Mouse (Mus musculus) liver, embryonic 11.5 days (tissue): ENCODE results near the gene Foxl1. TPM values are rescaled to one million over a fixed set of nuclear protein-coding genes. Genes with fewer than 3 reads are reported as not detected.

Source experiments
- ATAC-seq: fragments of 200-750 bp; cut with Nextera tagmentation; replicated peaks from 2 replicates; pipeline ENCODE4 v1.8.0; 2017; ENCODE audit warnings: moderate number of reproducible peaks, mild to moderate bottlenecking, moderate TSS enrichment, moderate library complexity; ENCODE audit not compliant: low FRiP score
- DNase-seq: peaks from one replicate; pipeline ENCODE4 v3.0.0-alpha.2; 2017; ENCODE audit warnings: low spot score
- H3K27ac ChIP-seq: fragments of 300-500 bp; sonication (generic); 2 replicates; pipeline ENCODE4 v1.5.1; 2014; ENCODE audit warnings: mild to moderate bottlenecking, low read depth, low read length, control low read depth
- H3K27me3 ChIP-seq: fragments of 300-500 bp; sonication (generic); replicated peaks from 2 replicates; pipeline ENCODE4 v1.6.1; 2014; ENCODE audit warnings: low read length, mixed read lengths; ENCODE audit not compliant: control insufficient read depth, insufficient read depth
- H3K36me3 ChIP-seq: fragments of 300-500 bp; sonication (generic); 2 replicates; pipeline ENCODE4 v1.6.1; 2014; ENCODE audit warnings: mild to moderate bottlenecking, low read length, moderate library complexity, mixed read lengths; ENCODE audit not compliant: control insufficient read depth, insufficient read depth
- H3K4me1 ChIP-seq: fragments of 300-500 bp; sonication (generic); replicated peaks from 2 replicates; pipeline ENCODE4 v1.6.1; 2014; ENCODE audit warnings: low read length, mixed read lengths; ENCODE audit not compliant: control insufficient read depth, insufficient read depth
- H3K4me2 ChIP-seq: fragments of 300-500 bp; sonication (generic); 2 replicates; pipeline ENCODE4 v1.6.1; 2014; ENCODE audit warnings: mild to moderate bottlenecking, control low read depth, moderate library complexity
- H3K4me3 ChIP-seq: fragments of 300-500 bp; sonication (generic); 2 replicates; pipeline ENCODE4 v1.5.1; 2014; ENCODE audit warnings: low read depth, low read length, control low read depth
- H3K9ac ChIP-seq: fragments of 300-500 bp; sonication (generic); 2 replicates; pipeline ENCODE4 v1.6.1; 2014; ENCODE audit warnings: low read depth, low read length, control low read depth
- H3K9me3 ChIP-seq: fragments of 300-500 bp; sonication (generic); 2 replicates; pipeline ENCODE4 v1.6.1; 2016; ENCODE audit warnings: low read length, inconsistent platforms, mixed read lengths; ENCODE audit not compliant: control insufficient read depth
- WGBS: fragments of 180-500 bp; shearing (Covaris S2); extraction: QIAGEN DNeasy Blood & Tissue Kit; methylation state at CpG from one replicate; pipeline ENCODE4 v1.1.7; 2014; 5-methylcytosine and 5-hydroxymethylcytosine counted together
- polyA plus RNA-seq: library from polyadenylated mRNA; unstranded; fragments of >200 nt; fragmentation: Nextera tagmentation; extraction: Ambion mirVana; gene quantifications from 2 replicates; pipeline ENCODE4 v1.2.1, GENCODE M21; 2014

Gene Foxl1
- polyA plus RNA-seq, 1 experiment from 2014 or later, result 0.73 TPM

DNA sequence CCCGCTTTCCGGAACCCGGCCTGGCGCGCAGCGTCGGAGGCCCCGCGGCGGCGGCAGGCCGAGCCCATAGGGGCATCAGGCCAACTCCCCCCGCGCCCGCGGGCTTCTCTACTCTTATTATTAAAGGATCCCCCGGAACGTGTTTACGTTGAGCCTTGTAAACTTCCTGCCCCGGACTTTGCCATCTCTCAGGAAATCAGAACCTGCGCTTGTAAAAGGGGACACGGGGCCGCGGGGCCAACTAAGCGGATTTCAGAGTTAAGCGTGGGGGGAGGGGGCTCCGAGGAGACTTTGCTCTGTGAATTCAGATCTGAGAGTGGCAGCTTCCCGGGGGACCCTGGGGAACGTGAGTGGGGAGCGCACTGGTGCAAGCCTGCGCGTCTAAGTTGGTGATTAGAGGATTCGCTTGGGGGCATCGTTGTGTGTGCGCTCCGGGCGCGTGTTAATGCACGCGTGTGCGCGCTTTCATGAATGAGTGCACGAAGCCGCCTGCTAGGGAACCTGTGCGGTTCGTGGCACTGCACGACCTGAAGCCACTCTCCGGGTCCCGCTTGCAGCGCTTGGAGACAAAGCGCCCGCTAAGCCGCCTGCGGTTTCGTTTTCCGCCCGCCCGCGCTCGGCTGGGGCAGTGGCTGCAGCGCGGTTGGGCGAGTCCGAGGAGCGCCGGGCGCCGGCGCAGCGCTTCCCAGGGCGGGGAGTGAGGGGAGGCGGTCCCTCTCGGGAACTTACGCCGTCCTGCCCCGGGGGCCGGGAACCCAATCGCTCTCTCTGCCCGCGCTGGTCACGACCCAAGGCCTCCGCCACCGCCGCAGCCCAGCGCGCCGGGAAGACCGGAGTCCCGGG lies 44.4 kb upstream of the Foxl1 start:
- peak overlapping the region; percentile 49 for H3K9ac ChIP-seq
- peak overlapping the region; percentile 65 for H3K4me2 ChIP-seq
- no peaks in the 10 kb centered on the region for H3K9me3 ChIP-seq
- under 1% methylated on average over 89 of the region's 89 CpGs for WGBS
- DNase-seq, result no peak
- H3K36me3 ChIP-seq, result no peaks in the 10 kb centered on the region
- H3K27ac ChIP-seq, result peak overlapping the region; percentile 82
- H3K4me1 ChIP-seq, result peaks cover 2% of the 10 kb centered on the region; the same call in 1 of the 2 replicates
- H3K4me3 ChIP-seq, result peak overlapping the region; percentile 57
- ATAC-seq, result peak; percentile 48
- peaks cover 100% of the 10 kb centered on the region for H3K27me3 ChIP-seq

DNA sequence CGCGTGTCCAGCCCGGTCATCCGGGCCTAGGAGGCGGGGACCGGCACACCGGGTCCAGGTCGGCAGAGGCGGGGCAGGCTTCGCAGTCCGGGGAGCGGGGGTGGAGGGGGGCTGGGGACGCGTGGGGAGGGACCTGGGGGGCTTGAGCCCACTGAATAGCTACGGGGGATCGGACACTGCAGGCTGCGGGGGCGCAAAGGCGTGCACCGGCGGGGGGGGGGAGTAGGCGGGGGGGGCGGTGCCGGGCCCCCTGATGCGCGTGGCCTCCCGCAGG lies 43.9 kb upstream of the Foxl1 start:
- peak overlapping the region; percentile 82 for H3K27ac ChIP-seq
- ATAC-seq (peak; percentile 29; the same call in 1 of the 2 replicates), DNase-seq (no peak)
- peak overlapping the region; percentile 65 for H3K4me2 ChIP-seq
- no peaks in the 10 kb centered on the region for H3K9me3 ChIP-seq
- H3K9ac ChIP-seq, result peak overlapping the region; percentile 49
- peaks cover 100% of the 10 kb centered on the region for H3K27me3 ChIP-seq
- H3K36me3 ChIP-seq, result no peaks in the 10 kb centered on the region
- peak overlapping the region; percentile 57 for H3K4me3 ChIP-seq
- peaks cover 2% of the 10 kb centered on the region; the same call in 1 of the 2 replicates for H3K4me1 ChIP-seq
- 0% methylated on average over 14 of the region's 27 CpGs for WGBS

DNA sequence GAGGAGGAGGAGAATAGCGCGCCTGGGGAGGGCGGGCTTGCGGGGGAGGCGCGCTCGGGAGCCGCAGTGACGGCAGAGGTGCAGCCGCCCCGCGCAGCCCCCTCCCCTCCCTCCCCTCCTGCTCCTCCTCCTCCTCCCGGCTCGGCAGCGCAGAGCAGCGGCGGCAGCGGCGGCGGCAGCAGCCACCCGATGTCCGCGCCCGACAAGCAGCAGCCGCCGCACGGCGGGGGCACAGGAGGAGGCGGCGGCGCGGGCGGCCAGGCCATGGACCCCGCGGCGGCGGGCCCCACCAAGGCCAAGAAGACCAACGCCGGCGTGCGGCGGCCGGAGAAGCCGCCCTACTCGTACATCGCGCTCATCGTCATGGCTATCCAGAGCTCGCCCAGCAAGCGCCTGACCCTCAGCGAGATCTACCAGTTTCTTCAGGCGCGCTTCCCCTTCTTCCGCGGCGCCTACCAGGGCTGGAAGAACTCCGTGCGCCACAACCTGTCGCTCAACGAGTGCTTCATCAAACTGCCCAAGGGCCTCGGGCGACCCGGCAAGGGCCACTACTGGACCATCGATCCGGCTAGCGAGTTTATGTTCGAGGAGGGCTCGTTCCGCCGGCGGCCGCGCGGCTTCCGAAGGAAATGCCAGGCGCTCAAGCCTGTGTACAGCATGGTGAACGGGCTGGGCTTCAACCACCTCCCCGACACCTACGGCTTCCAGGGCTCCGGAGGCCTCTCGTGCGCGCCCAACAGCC lies 43.4 kb upstream of the Foxl1 start, which contains the start of gene Foxf1:
TSS of gene Foxf1 (plus strand) at position 177 of the 742 bp plus-strand sequence.
- Histone ChIP-seq H3K27ac (peak within 1 kb of the TSS; percentile 82), H3K4me2 (peak within 1 kb of the TSS; percentile 65), H3K4me3 (peak within 1 kb of the TSS; percentile 57), H3K9ac (peak within 1 kb of the TSS; percentile 69), H3K27me3 (peaks cover 100% of the 10 kb centered on the region), H3K36me3 (no peaks in the 10 kb centered on the region), H3K9me3 (no peaks in the 10 kb centered on the region), H3K4me1 (peaks cover 4% of the 10 kb centered on the region; the same call in 1 of the 2 replicates)
- peak; percentile 47; the same call in 1 of the 2 replicates for ATAC-seq
- WGBS, result under 1% methylated on average over 74 of the region's 83 CpGs
- no peak for DNase-seq

DNA sequence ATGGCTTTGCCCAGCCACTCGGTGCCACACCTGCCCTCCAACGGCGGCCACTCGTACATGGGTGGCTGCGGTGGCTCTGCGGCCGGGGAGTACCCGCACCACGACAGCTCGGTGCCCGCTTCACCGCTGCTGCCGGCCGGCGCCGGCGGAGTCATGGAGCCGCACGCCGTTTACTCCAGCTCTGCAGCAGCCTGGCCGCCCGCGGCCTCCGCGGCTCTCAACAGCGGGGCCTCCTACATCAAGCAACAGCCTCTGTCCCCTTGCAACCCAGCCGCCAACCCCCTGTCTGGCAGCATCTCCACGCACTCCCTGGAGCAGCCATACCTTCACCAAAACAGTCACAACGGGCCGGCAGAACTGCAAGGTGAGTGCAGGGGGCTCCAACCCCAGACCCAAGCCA lies 42.7 kb upstream of the Foxl1 start:
- peak overlapping the region; percentile 65 for H3K4me2 ChIP-seq
- H3K4me3 ChIP-seq, result peak overlapping the region; percentile 57
- H3K9me3 ChIP-seq, result no peaks in the 10 kb centered on the region
- WGBS, result 3% methylated on average over 30 of the region's 30 CpGs
- peaks cover 100% of the 10 kb centered on the region for H3K27me3 ChIP-seq
- no peak for DNase-seq
- H3K9ac ChIP-seq, result peak overlapping the region; percentile 69
- no peak for ATAC-seq
- H3K36me3 ChIP-seq, result no peaks in the 10 kb centered on the region
- H3K27ac ChIP-seq, result peak overlapping the region; percentile 75
- H3K4me1 ChIP-seq, result peaks cover 6% of the 10 kb centered on the region; the same call in 1 of the 2 replicates

DNA sequence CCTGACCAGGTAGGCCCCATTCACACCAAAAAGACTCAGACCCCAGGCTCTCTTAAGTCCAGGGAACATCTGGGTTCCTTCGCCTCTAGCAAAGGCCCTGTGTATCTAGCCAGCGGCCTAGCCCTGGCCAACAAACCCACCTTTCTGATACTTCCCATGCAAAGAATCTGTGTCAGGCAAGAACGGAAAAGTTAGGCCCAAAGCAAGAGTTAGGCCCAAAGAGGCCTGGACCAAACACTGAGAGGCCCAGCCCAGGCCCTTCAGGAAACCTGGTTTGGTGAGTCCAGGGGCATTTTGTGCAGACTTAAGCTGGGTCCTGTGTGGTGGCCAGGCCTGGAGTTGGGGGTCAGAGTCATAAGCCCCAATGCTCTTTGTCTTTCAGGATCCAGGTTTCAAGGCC lies 42.2 kb upstream of the Foxl1 start:
- DNase-seq (no peak), ATAC-seq (no peak)
- peak overlapping the region; percentile 65 for H3K4me2 ChIP-seq
- H3K4me3 ChIP-seq, result peak overlapping the region; percentile 57
- 42% methylated on average over 3 of the region's 3 CpGs for WGBS
- peak overlapping the region; percentile 69 for H3K9ac ChIP-seq
- H3K27ac ChIP-seq, result no peak overlapping the region
- no peaks in the 10 kb centered on the region for H3K9me3 ChIP-seq
- peaks cover 6% of the 10 kb centered on the region; the same call in 1 of the 2 replicates for H3K4me1 ChIP-seq
- H3K27me3 ChIP-seq, result peaks cover 100% of the 10 kb centered on the region
- H3K36me3 ChIP-seq, result no peaks in the 10 kb centered on the region

DNA sequence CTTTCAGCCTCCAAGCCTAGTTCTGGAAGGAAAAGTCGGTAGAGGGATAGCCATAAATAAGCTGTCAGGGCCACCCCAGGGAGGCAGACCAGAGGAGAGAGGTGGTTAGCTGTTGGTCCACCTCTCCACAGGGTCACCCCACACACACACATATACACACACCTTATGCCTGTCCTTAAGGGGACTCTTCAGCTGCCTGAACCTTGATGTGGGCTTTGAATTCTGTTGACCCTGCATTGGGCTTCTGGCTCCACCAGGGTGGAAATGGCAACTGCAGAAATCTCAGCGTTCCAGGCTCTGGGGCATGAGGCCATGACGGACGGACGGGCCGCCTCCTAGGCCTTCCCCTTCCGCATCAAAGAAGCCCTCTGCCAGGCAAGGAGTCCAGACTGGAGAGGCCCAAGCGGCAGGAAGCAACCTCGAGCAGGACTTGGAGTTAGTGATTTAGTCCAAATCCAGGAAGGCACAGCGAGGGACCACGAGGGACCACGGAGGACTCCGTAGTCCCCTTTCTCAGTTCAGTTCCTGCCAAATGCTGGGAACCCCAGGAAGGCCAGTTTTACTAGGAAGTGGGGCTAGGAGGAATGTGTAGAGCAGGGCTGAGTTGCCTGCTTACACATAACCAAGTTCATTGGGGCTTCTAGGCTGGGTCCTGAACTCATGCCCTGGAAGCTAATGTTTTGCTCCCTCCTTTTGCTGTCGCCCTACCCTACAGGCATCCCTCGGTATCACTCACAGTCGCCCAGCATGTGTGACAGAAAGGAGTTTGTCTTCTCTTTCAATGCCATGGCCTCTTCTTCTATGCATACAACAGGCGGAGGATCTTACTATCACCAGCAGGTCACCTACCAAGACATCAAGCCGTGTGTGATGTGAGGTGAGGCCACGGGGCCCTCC lies 41.5 kb upstream of the Foxl1 start:
- ATAC-seq (no peak), DNase-seq (no peak)
- peak overlapping the region; percentile 57 for H3K4me3 ChIP-seq
- H3K36me3 ChIP-seq, result no peaks in the 10 kb centered on the region
- H3K27ac ChIP-seq, result peak overlapping the region; percentile 34; the same call in 1 of the 2 replicates
- H3K4me1 ChIP-seq, result peaks cover 6% of the 10 kb centered on the region; the same call in 1 of the 2 replicates
- peak overlapping the region; percentile 69 for H3K9ac ChIP-seq
- WGBS, result 19% methylated on average over 19 of the region's 19 CpGs
- H3K27me3 ChIP-seq, result peaks cover 100% of the 10 kb centered on the region
- peak overlapping the region; percentile 65 for H3K4me2 ChIP-seq
- H3K9me3 ChIP-seq, result no peaks in the 10 kb centered on the region

DNA sequence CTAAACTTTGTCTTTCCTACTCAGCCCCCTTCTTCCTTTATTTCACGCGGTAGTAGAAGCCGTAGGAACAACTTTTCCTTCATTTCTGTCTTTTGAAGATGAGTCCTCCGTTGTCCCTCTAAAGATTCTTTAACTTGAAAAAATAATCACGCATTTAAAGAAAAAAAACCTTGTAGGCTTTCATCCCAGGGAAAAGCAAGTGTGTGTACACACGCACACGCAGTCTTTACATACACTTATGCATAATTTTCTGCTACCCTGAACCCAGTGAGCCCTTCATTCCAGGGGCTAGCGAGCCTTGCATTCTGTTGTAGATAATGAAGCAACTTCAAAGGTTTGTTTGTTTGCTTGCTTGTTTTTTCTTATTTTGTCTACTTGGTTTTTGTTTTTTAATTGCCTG lies 39.5 kb upstream of the Foxl1 start:
- Histone ChIP-seq H3K27ac (no peak overlapping the region), H3K4me3 (peak overlapping the region; percentile 37), H3K27me3 (peaks cover 93% of the 10 kb centered on the region), H3K36me3 (no peaks in the 10 kb centered on the region), H3K4me2 (peak overlapping the region; percentile 65), H3K4me1 (peaks cover 4% of the 10 kb centered on the region; the same call in 1 of the 2 replicates), H3K9ac (no peak overlapping the region; the same call in 1 of the 2 replicates), H3K9me3 (no peaks in the 10 kb centered on the region)
- 19% methylated on average over 8 of the region's 8 CpGs for WGBS
- ATAC-seq (no peak), DNase-seq (no peak)
